Mouse (Mus musculus) heart, embryonic 12.5 days (tissue): Measurements from ENCODE around the gene Gm10160. TPM values are rescaled to one million over a fixed set of nuclear protein-coding genes. Genes with fewer than 3 reads are reported as not detected.
"Not testable (repeated sequence)": the region's sequence is repeated elsewhere in the genome, so short reads cannot be mapped to it uniquely, and the experiment has no call there.

Experiments used
- ATAC-seq: fragments of 200-750 bp; cut with Nextera tagmentation; 2 replicates; pipeline ENCODE4 v1.8.0; 2017; ENCODE audit warnings: moderate TSS enrichment, moderate library complexity; ENCODE audit not compliant: insufficient number of reproducible peaks, low FRiP score
- H3K27ac ChIP-seq: fragments of 300-500 bp; sonication (generic); 2 replicates; pipeline ENCODE4 v1.5.1; 2016; ENCODE audit warnings: mild to moderate bottlenecking, moderate library complexity; ENCODE audit not compliant: poor library complexity, severe bottlenecking
- H3K27me3 ChIP-seq: fragments of 300-500 bp; sonication (generic); replicated peaks from 2 replicates; pipeline ENCODE4 v1.6.1; 2016; ENCODE audit warnings: mild to moderate bottlenecking, moderate library complexity
- H3K36me3 ChIP-seq: fragments of 300-500 bp; sonication (generic); 2 replicates; pipeline ENCODE4 v1.6.1; 2016; ENCODE audit warnings: mild to moderate bottlenecking, moderate library complexity
- H3K4me1 ChIP-seq: fragments of 300-500 bp; sonication (generic); replicated peaks from 2 replicates; pipeline ENCODE4 v1.6.1; 2016; ENCODE audit warnings: mild to moderate bottlenecking
- H3K4me2 ChIP-seq: fragments of 300-500 bp; sonication (generic); 2 replicates; pipeline ENCODE4 v1.6.1; 2016; ENCODE audit warnings: mild to moderate bottlenecking, moderate library complexity
- H3K4me3 ChIP-seq: fragments of 300-500 bp; sonication (generic); 2 replicates; pipeline ENCODE4 v1.5.1; 2016; ENCODE audit warnings: mild to moderate bottlenecking
- H3K9ac ChIP-seq: fragments of 300-500 bp; sonication (generic); 2 replicates; pipeline ENCODE4 v1.6.1; 2016; ENCODE audit warnings: mild to moderate bottlenecking, moderate library complexity
- H3K9me3 ChIP-seq: fragments of 300-500 bp; sonication (generic); replicated peaks from 2 replicates; pipeline ENCODE4 v1.6.1; 2016; ENCODE audit warnings: mild to moderate bottlenecking, moderate library complexity
- WGBS: fragments of 180-500 bp; shearing (Covaris S2); methylation state at CpG from one replicate; pipeline ENCODE4 v1.1.7; 2016; 5-methylcytosine and 5-hydroxymethylcytosine counted together
- polyA plus RNA-seq: library from polyadenylated mRNA; unstranded; fragments of >200 nt; fragmentation: Nextera tagmentation; extraction: Ambion mirVana; gene quantifications from 2 replicates; pipeline ENCODE4 v1.2.1, GENCODE M21; 2016

Gene Gm10160
- polyA plus RNA-seq, 1 experiment from 2014 or later: not detected

DNA sequence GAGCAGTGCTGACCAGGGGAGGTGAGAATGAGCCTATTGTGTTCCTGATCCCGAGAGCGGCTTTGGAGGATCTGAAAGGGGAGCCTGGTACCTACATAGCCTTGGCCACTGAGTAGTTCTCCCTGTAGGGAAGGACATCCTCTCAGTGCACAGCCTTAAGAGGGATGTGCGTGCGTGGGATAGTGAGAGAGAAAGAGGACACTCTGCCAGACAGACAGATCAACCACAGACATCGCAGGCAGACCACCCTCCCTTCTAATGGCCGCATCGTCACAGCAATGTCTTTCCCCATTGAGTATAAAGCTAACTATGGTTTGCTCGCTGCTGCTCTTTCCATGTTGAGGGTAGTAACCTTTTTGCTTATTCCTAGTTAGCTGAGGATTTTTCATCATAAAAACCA lies 11.7 kb downstream of the Gm10160 start:
- Histone ChIP-seq H3K4me2 (no peak overlapping the region), H3K4me3 (no peak overlapping the region), H3K9me3 (no peaks in the 10 kb centered on the region), H3K27ac (no peak overlapping the region), H3K36me3 (no peaks in the 10 kb centered on the region), H3K27me3 (no peaks in the 10 kb centered on the region), H3K4me1 (peaks cover 23% of the 10 kb centered on the region), H3K9ac (no peak overlapping the region)
- 79% methylated on average over 8 of the region's 8 CpGs for WGBS
- no peak for ATAC-seq

DNA sequence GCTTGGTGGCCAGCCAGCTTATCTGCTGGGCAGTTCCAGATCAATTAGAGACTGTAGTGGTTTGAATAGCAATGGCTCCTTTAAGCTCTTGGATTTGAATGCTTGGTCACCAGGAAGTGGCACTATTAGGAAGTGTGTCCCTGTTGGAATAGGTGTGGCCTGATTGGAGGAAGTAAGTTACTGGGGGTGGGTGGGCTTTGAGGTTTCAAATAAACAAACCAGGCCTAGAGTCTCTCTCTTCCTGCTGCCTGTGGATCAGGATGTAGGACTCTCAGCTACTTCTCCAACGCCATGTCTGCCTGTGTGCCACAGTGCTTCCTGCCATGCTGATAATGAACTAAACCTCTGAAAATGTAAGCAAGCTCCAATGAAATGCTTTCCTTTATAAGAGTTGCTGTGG lies 12.6 kb downstream of the Gm10160 start:
- ATAC-seq: no peak
- Histone ChIP-seq H3K9me3 (no peaks in the 10 kb centered on the region), H3K27ac (no peak overlapping the region), H3K4me2 (no peak overlapping the region), H3K9ac (no peak overlapping the region), H3K36me3 (no peaks in the 10 kb centered on the region), H3K4me3 (no peak overlapping the region), H3K27me3 (no peaks in the 10 kb centered on the region), H3K4me1 (peaks cover 23% of the 10 kb centered on the region)
- 55% methylated on average over 1 of the region's 1 CpGs for WGBS

DNA sequence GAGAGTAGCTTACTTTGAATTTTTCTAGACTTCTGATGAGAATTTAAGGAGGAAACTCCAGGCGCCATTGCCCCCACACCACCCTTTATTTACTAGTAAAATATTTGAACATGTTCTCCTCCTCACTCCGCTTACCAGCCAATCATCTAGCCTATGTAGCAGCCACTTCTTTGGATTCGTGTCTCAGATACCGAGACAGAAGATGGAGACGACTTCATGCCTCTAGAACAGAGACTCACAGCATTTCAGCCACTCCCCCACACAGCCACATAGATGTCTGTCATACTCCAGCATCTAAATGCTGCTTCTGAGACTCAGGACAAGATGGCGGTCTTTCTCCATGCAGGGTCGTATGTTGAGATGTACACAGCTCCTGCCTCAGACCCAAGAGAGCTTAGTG lies 13.5 kb downstream of the Gm10160 start:
- Histone ChIP-seq H3K4me1 (peaks cover 22% of the 10 kb centered on the region), H3K27ac (no peak overlapping the region), H3K27me3 (no peaks in the 10 kb centered on the region), H3K9me3 (no peaks in the 10 kb centered on the region), H3K36me3 (no peaks in the 10 kb centered on the region), H3K9ac (no peak overlapping the region), H3K4me3 (no peak overlapping the region), H3K4me2 (no peak overlapping the region)
- ATAC-seq: no peak
- 89% methylated on average over 7 of the region's 7 CpGs for WGBS

DNA sequence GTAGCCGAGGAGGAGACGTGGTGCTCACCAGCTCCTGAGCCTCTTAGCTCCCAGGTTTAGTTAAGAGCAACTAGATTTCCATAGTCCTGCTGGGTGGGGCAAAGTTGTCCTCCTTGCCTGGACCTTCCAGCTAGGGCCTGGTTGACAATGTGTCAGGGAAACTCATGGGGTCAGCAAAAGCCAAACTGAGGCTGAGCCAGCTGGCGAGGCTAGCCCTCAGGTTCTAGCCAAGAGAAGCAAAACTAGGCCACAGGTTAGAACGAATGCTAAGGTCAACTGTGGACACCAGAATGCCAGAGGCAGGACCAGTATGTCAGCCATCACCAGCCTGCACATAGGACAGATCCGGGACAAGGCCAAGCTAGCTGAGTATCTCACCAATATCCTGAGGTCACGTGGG lies 14.2 kb downstream of the Gm10160 start:
- H3K36me3 ChIP-seq: no peaks in the 10 kb centered on the region
- no peak overlapping the region for H3K27ac ChIP-seq
- 0 out of 2 replicates have a peak, but pooled peaks cover under 1% of the 10 kb centered on the region for H3K9me3 ChIP-seq
- no peak overlapping the region for H3K9ac ChIP-seq
- no peak for ATAC-seq
- no peak overlapping the region for H3K4me3 ChIP-seq
- no peaks in the 10 kb centered on the region for H3K27me3 ChIP-seq
- peaks cover 15% of the 10 kb centered on the region for H3K4me1 ChIP-seq
- 77% methylated on average over 6 of the region's 6 CpGs for WGBS
- H3K4me2 ChIP-seq: no peak overlapping the region

DNA sequence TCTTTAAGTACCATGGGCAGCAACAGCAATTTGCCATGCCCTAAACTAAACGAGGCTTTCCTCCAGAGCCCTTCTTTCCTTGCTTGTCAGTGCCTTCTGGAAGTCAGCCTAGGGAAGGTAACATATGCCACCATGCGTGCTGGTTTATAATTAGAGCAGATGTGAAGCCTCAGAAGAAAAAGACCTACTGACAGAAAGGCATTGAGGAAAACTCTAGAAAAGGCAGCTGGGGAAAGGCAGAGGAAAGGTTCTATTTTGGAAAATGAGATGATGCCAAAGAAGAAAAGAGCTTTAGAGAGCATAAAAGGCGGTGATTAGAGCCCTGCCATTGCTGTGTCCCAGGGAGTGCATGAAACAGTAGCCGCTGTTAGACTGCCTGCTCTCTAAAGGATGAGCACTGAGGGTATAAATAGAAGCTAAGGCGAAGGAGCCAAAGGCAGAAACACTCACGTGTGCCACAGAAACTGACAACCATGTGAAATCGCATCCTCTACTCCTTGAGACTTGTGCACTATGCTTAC lies 14.9 kb downstream of the Gm10160 start:
- 0 out of 2 replicates have a peak, but pooled peaks cover 3% of the 10 kb centered on the region for H3K9me3 ChIP-seq
- no peaks in the 10 kb centered on the region for H3K27me3 ChIP-seq
- no peaks in the 10 kb centered on the region for H3K36me3 ChIP-seq
- H3K4me1 ChIP-seq: peaks cover 13% of the 10 kb centered on the region
- no peak overlapping the region for H3K4me3 ChIP-seq
- ATAC-seq: no peak
- 45% methylated on average over 7 of the region's 7 CpGs for WGBS
- H3K27ac ChIP-seq: no peak overlapping the region
- H3K9ac ChIP-seq: no peak overlapping the region
- no peak overlapping the region for H3K4me2 ChIP-seq

DNA sequence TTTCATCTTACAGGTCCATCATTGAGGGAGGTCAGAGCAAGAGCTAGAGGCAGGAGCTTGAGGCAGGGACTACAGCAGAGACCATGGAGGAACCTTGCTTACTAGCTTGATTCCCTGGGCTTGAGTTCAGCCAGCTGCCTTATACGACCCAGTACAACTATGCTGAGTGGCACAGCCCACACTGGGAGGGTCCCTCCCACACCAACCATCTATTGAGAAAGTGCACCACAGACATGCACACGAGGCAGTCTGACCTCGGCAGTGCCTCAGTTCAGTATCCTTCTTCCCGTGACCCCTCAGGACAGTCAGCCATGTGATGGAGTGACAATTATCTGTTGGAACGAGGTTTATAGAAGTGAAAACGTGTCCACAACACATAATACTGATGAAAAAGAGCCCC lies 15.8 kb downstream of the Gm10160 start:
- Histone ChIP-seq H3K27me3 (no peaks in the 10 kb centered on the region), H3K36me3 (no peaks in the 10 kb centered on the region)
- 69% methylated on average over 6 of the region's 6 CpGs for WGBS

DNA sequence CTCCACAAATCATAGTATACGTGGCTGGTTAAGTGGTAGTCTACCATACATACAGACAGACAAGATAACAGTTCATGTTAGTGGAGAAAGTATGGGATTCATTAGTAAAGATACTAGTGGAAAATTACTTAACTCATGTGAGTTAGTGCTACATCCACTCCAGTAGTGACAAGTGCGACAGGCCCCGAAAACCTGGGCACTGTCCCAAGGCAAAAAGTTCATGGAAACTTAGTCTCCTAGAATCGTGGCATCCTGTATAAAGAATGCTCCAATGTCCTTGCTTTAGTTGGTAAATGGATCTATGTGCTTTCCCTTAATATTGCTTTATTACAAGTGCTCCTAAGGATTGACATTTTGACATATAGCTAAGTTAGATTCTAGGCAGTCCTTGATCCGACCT lies 17.8 kb downstream of the Gm10160 start:
- not testable (repeated sequence) for H3K9ac ChIP-seq, H3K4me2 ChIP-seq, ATAC-seq, H3K27ac ChIP-seq, H3K4me3 ChIP-seq, H3K27me3 ChIP-seq, H3K9me3 ChIP-seq, H3K36me3 ChIP-seq
- WGBS: 83% methylated on average over 5 of the region's 5 CpGs
- H3K4me1 ChIP-seq: peaks cover 13% of the 10 kb centered on the region

More for the DNA sequence above, 15.8 kb downstream of the Gm10160 start:
- Histone ChIP-seq H3K4me1 (peaks cover 13% of the 10 kb centered on the region), H3K4me2 (no peak overlapping the region), H3K27ac (no peak overlapping the region), H3K9ac (no peak overlapping the region), H3K9me3 (0 out of 2 replicates have a peak, but pooled peaks cover 3% of the 10 kb centered on the region), H3K4me3 (no peak overlapping the region)
- no peak for ATAC-seq

DNA sequence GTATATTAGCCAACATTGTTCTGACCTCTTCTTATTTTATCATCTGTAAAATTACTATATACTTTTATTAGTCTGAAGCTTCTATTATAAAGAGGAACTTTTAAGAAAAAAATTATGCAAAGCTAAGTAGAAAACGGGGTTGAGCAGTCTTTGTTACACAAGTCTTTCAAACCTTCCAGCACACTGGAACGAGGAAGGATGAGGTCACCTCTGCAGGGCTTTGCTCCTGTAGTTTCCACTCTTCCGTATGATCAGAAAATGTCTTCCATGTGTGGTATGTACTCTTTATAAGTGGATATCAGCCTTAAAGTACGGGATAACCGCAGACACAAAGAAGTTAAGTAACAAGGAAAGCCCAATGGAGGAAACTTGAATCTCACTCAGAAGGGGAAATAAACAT lies 20.2 kb downstream of the Gm10160 start:
- Histone ChIP-seq H3K4me2 (no peak overlapping the region), H3K36me3 (no peaks in the 10 kb centered on the region), H3K9me3 (0 out of 2 replicates have a peak, but pooled peaks cover 3% of the 10 kb centered on the region), H3K27ac (no peak overlapping the region), H3K4me3 (no peak overlapping the region), H3K4me1 (peaks cover 2% of the 10 kb centered on the region; the same call in 1 of the 2 replicates), H3K9ac (no peak overlapping the region), H3K27me3 (no peaks in the 10 kb centered on the region)
- ATAC-seq: no peak
- 84% methylated on average over 5 of the region's 5 CpGs for WGBS

DNA sequence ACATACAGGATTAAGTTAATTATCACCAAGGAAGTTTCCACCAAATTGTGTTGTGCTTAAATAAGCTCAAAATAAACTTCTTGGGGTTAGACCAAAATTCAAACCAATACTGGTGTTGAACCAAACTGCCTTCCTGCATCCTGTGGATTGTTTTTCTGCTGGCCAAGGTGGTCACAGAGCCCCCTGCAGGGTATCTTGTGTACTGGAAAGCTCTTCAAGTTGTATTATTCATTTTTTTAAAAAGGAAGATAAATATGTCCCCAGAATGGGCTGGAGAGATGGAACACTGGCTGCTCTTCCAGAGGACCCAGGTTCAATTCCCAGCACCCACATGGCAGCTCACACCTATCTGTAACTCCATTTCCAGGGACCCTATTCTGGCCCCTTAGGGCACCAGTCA lies 20.7 kb downstream of the Gm10160 start:
- no peak for ATAC-seq
- H3K36me3 ChIP-seq: no peaks in the 10 kb centered on the region
- H3K9ac ChIP-seq: no peak overlapping the region
- H3K4me3 ChIP-seq: no peak overlapping the region
- no peak overlapping the region for H3K27ac ChIP-seq
- H3K4me1 ChIP-seq: peaks cover 4% of the 10 kb centered on the region
- H3K27me3 ChIP-seq: no peaks in the 10 kb centered on the region
- no peak overlapping the region for H3K4me2 ChIP-seq
- H3K9me3 ChIP-seq: 0 out of 2 replicates have a peak, but pooled peaks cover 3% of the 10 kb centered on the region

DNA sequence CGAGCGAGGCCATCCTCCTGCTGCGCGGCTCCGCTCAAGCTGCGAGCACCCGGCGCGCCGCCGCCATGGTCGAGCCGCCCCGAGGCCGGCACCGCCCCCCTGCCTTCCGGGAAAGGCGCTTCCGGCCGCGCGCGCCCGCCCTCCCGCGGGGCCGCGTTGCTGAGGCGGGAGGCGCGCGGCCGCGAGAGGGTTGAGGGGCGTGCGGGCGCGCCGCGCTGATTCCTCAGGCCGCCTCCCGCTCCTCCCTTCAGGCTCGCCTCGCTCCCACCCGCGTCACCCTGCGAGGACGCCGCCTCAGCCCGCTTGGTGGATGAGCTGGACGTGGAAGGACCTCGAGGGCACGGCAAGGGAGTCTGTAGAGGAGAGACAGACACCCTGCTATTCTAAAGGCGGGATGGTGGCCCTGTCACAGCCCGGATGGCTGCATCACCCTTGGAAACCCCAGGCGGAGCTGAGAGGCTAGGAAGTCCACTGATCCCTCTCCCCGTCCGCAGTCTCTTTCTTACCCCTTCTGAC lies 26.2 kb downstream of the Gm10160 start, which contains the start of gene Btbd1:
Btbd1 (minus strand) TSS at position 53 of the 516 bp plus-strand sequence.
- Histone ChIP-seq H3K27me3 (no peaks in the 10 kb centered on the region), H3K4me1 (peaks cover 36% of the 10 kb centered on the region), H3K4me3 (peak within 1 kb of the TSS; percentile 76), H3K36me3 (no peaks in the 10 kb centered on the region), H3K9ac (peak within 1 kb of the TSS; percentile 92), H3K4me2 (peak within 1 kb of the TSS; percentile 87), H3K9me3 (no peaks in the 10 kb centered on the region), H3K27ac (peak within 1 kb of the TSS; percentile 97)
- ATAC-seq: peak; percentile 93
- WGBS: 6% methylated on average over 58 of the region's 58 CpGs

DNA sequence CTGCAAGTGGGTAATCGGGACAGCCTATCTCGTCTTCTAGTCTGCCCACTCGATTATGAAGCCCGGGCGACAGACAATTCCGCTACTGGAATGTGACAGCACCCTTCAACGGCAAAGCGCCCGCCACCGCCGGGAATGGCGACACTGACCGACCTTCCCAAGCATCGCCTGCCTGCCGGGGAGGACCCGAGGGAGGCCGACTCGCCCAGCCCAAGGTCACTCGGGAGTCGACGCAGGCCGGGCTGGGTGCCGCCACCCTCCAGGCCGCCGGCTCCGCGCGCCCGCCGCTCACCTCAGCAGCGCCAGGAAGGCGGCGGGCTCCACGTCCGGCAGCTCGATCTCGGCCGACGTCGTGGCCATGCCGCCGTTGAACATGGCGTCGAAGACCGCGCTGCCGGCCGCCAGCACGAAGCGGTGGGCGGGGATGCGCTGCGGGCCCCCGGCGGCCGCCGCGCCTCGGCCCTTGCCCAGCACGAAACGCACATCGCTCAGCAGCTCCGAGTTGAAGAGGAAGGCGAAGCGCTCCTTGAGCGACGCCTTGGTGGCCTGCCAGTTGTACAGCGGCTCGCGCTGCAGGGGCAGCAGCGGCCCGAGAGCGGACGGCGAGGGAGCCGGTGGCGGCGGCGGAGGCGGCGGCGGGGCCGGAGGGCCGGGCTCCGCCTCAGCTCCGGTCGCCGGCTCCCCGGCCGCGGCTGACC lies 26.8 kb downstream of the Gm10160 start:
- Histone ChIP-seq H3K36me3 (no peaks in the 10 kb centered on the region), H3K4me3 (peak overlapping the region; percentile 76), H3K4me1 (peaks cover 40% of the 10 kb centered on the region), H3K9ac (peak overlapping the region; percentile 92), H3K9me3 (no peaks in the 10 kb centered on the region), H3K4me2 (peak overlapping the region; percentile 87), H3K27me3 (no peaks in the 10 kb centered on the region), H3K27ac (peak overlapping the region; percentile 97)
- ATAC-seq: peak; percentile 76
- under 1% methylated on average over 70 of the region's 91 CpGs for WGBS
